Mouse (Mus musculus) forebrain, embryonic 14.5 days (tissue): Measurements from ENCODE around the gene Supt7l. TPM values are rescaled to one million over a fixed set of nuclear protein-coding genes. Genes with fewer than 3 reads are reported as not detected.

Experiments used
- ATAC-seq: fragments of 200-750 bp; cut with Nextera tagmentation; 2 replicates; pipeline ENCODE4 v1.8.0; 2017; ENCODE audit warnings: mild to moderate bottlenecking, moderate library complexity
- DNase-seq: peaks from one replicate; pipeline ENCODE4 v3.0.0-alpha.2; 2015; ENCODE audit warnings: low spot score
- H3K27ac ChIP-seq: fragments of 300-500 bp; sonication (generic); 2 replicates; pipeline ENCODE4 v1.5.1; 2014; ENCODE audit warnings: low read depth, mild to moderate bottlenecking, control low read depth, low read length, moderate library complexity
- H3K27me3 ChIP-seq: fragments of 300-500 bp; sonication (generic); replicated peaks from 2 replicates; pipeline ENCODE4 v1.6.1; 2014; ENCODE audit warnings: low read length, control low read depth, mixed read lengths; ENCODE audit not compliant: control insufficient read depth, insufficient read depth
- H3K36me3 ChIP-seq: fragments of 300-500 bp; sonication (generic); 2 replicates; pipeline ENCODE4 v1.6.1; 2014; ENCODE audit warnings: low read length, control low read depth; ENCODE audit not compliant: control insufficient read depth, insufficient read depth
- H3K4me1 ChIP-seq: fragments of 300-500 bp; sonication (generic); 2 replicates; pipeline ENCODE4 v1.6.1; 2014; ENCODE audit warnings: antibody characterized with exemption, low read length, control low read depth; ENCODE audit not compliant: control insufficient read depth, insufficient read depth
- H3K4me2 ChIP-seq: fragments of 300-500 bp; sonication (generic); 2 replicates; pipeline ENCODE4 v1.6.1; 2014; ENCODE audit warnings: mild to moderate bottlenecking, control low read depth, low read length
- H3K4me3 ChIP-seq: fragments of 300-500 bp; sonication (generic); 2 replicates; pipeline ENCODE4 v1.5.1; 2014; ENCODE audit warnings: low read depth, low read length, control low read depth
- H3K9ac ChIP-seq: fragments of 300-500 bp; sonication (generic); 2 replicates; pipeline ENCODE4 v1.6.1; 2014; ENCODE audit warnings: mild to moderate bottlenecking, low read length, control low read depth, moderate library complexity
- H3K9me3 ChIP-seq: fragments of 300-500 bp; sonication (generic); replicated peaks from 2 replicates; pipeline ENCODE4 v1.6.1; 2016; ENCODE audit warnings: low read length, control low read depth, mixed read lengths; ENCODE audit not compliant: control insufficient read depth
- WGBS: fragments of 180-500 bp; shearing (Covaris S2); extraction: QIAGEN DNeasy Blood & Tissue Kit; methylation state at CpG from one replicate; pipeline ENCODE4 v1.1.7; 2014; 5-methylcytosine and 5-hydroxymethylcytosine counted together
- polyA plus RNA-seq: library from polyadenylated mRNA; unstranded; fragments of >200 nt; fragmentation: Nextera tagmentation; extraction: Ambion mirVana; gene quantifications from 2 replicates; pipeline ENCODE4 v1.2.1, GENCODE M21; 2014

The Supt7l gene
- polyA plus RNA-seq, 1 experiment from 2014 or later = 10.0 TPM

- no peak overlapping the region for H3K4me3 ChIP-seq
- H3K27me3 ChIP-seq = no peaks in the 10 kb centered on the region
- H3K36me3 ChIP-seq = peaks cover 30% of the 10 kb centered on the region
- H3K9me3 ChIP-seq = no peaks in the 10 kb centered on the region
- DNase-seq (peak; percentile 91), ATAC-seq (peak; percentile 23; the same call in 1 of the 2 replicates)
- H3K4me1 ChIP-seq = no peaks in the 10 kb centered on the region
- no peak overlapping the region for H3K9ac ChIP-seq
- no peak overlapping the region for H3K4me2 ChIP-seq
- WGBS = 10% methylated on average over 6 of the region's 6 CpGs
- no peak overlapping the region for H3K27ac ChIP-seq
These were observed 35.9 kb upstream of the Supt7l start for GRCm38 (mm10) chr5:31563496-31563895.

- ATAC-seq (no peak), DNase-seq (peak; percentile 13)
- Histone ChIP-seq H3K4me1 (no peaks in the 10 kb centered on the region), H3K9me3 (no peaks in the 10 kb centered on the region), H3K27ac (no peak overlapping the region), H3K4me2 (no peak overlapping the region), H3K4me3 (no peak overlapping the region), H3K27me3 (no peaks in the 10 kb centered on the region), H3K9ac (no peak overlapping the region), H3K36me3 (peaks cover 38% of the 10 kb centered on the region)
- WGBS = 93% methylated on average over 7 of the region's 7 CpGs
These were observed 34.5 kb upstream of the Supt7l start for GRCm38 (mm10) chr5:31562036-31562666.

GRCm38 (mm10) chr5:31560352-31560751 is 32.7 kb upstream of the Supt7l start:
- WGBS = 98% methylated on average over 2 of the region's 2 CpGs
- Histone ChIP-seq H3K27me3 (no peaks in the 10 kb centered on the region), H3K27ac (no peak overlapping the region), H3K9ac (no peak overlapping the region), H3K9me3 (no peaks in the 10 kb centered on the region), H3K36me3 (peaks cover 47% of the 10 kb centered on the region), H3K4me1 (no peaks in the 10 kb centered on the region), H3K4me2 (no peak overlapping the region), H3K4me3 (no peak overlapping the region)
- no peak for ATAC-seq
- no peak for DNase-seq

GRCm38 (mm10) chr5:31559401-31559800 is 31.8 kb upstream of the Supt7l start:
- 41% methylated on average over 1 of the region's 1 CpGs for WGBS
- Histone ChIP-seq H3K36me3 (peaks cover 49% of the 10 kb centered on the region), H3K9ac (no peak overlapping the region), H3K27ac (no peak overlapping the region), H3K9me3 (no peaks in the 10 kb centered on the region), H3K27me3 (no peaks in the 10 kb centered on the region), H3K4me2 (no peak overlapping the region), H3K4me1 (no peaks in the 10 kb centered on the region), H3K4me3 (no peak overlapping the region)
- ATAC-seq (no peak), DNase-seq (no peak)

- WGBS = 87% methylated on average over 2 of the region's 2 CpGs
- H3K27me3 ChIP-seq = no peaks in the 10 kb centered on the region
- no peak overlapping the region for H3K27ac ChIP-seq
- no peaks in the 10 kb centered on the region for H3K4me1 ChIP-seq
- no peak for DNase-seq
- H3K9me3 ChIP-seq = no peaks in the 10 kb centered on the region
- no peak overlapping the region for H3K4me3 ChIP-seq
- H3K9ac ChIP-seq = no peak overlapping the region
- H3K4me2 ChIP-seq = no peak overlapping the region
- peaks cover 90% of the 10 kb centered on the region for H3K36me3 ChIP-seq
- no peak for ATAC-seq
These were observed 7.6 kb upstream of the Supt7l start for GRCm38 (mm10) chr5:31535228-31535627.

- no peak overlapping the region for H3K9ac ChIP-seq
- H3K36me3 ChIP-seq = peaks cover 37% of the 10 kb centered on the region
- H3K9me3 ChIP-seq = no peaks in the 10 kb centered on the region
- WGBS = 57% methylated on average over 2 of the region's 2 CpGs
- no peak overlapping the region for H3K4me3 ChIP-seq
- H3K27me3 ChIP-seq = no peaks in the 10 kb centered on the region
- no peak overlapping the region for H3K4me2 ChIP-seq
- peaks cover 14% of the 10 kb centered on the region for H3K4me1 ChIP-seq
- H3K27ac ChIP-seq = no peak overlapping the region
- DNase-seq (no peak), ATAC-seq (no peak)
These were observed 953 bp upstream of the Supt7l start for GRCm38 (mm10) chr5:31528560-31528959.

GRCm38 (mm10) chr5:31527117-31527680 is 408 bp downstream of the Supt7l start:
- no peak for DNase-seq
- Histone ChIP-seq H3K4me3 (peak overlapping the region; percentile 90), H3K4me1 (peaks cover 14% of the 10 kb centered on the region), H3K36me3 (peaks cover 32% of the 10 kb centered on the region), H3K9me3 (no peaks in the 10 kb centered on the region), H3K27ac (peak overlapping the region; percentile 80; the same call in 1 of the 2 replicates), H3K4me2 (peak overlapping the region; percentile 97), H3K27me3 (no peaks in the 10 kb centered on the region), H3K9ac (peak overlapping the region; percentile 87)
- ATAC-seq = peak; percentile 36; the same call in 1 of the 2 replicates
- WGBS = 3% methylated on average over 40 of the region's 40 CpGs

- Histone ChIP-seq H3K27me3 (no peaks in the 10 kb centered on the region), H3K4me2 (peak within 1 kb of the TSS; percentile 97), H3K36me3 (peaks cover 30% of the 10 kb centered on the region), H3K9ac (peak within 1 kb of the TSS; percentile 87), H3K4me1 (peaks cover 14% of the 10 kb centered on the region), H3K4me3 (peak within 1 kb of the TSS; percentile 90), H3K27ac (peak within 1 kb of the TSS; percentile 80; the same call in 1 of the 2 replicates), H3K9me3 (no peaks in the 10 kb centered on the region)
- under 1% methylated on average over 28 of the region's 28 CpGs for WGBS
- ATAC-seq (peak; percentile 93), DNase-seq (peak; percentile 87)
These were observed 1.1 kb downstream of the Supt7l start, which contains the start of gene Slc4a1ap for GRCm38 (mm10) chr5:31526354-31527116. Gene Slc4a1ap, plus strand, starts transcription at chr5:31526995.
